Mouse (Mus musculus) hindbrain, embryonic 12.5 days (tissue): Measurements from ENCODE around the gene Rcl1. TPM values are rescaled to one million over a fixed set of nuclear protein-coding genes. Genes with fewer than 3 reads are reported as not detected.

ENCODE experiments used
- ATAC-seq: fragments of 200-750 bp; cut with Nextera tagmentation; 2 replicates; pipeline ENCODE4 v1.8.0; 2017; ENCODE audit warnings: moderate TSS enrichment; ENCODE audit not compliant: low FRiP score
- H3K27ac ChIP-seq: fragments of 300-500 bp; sonication (generic); 2 replicates; pipeline ENCODE4 v1.5.1; 2016; ENCODE audit warnings: mild to moderate bottlenecking
- H3K27me3 ChIP-seq: fragments of 300-500 bp; sonication (generic); 2 replicates; pipeline ENCODE4 v1.6.1; 2016; ENCODE audit warnings: mild to moderate bottlenecking
- H3K36me3 ChIP-seq: fragments of 300-500 bp; sonication (generic); 2 replicates; pipeline ENCODE4 v1.6.1; 2016; ENCODE audit warnings: mild to moderate bottlenecking
- H3K4me1 ChIP-seq: fragments of 300-500 bp; sonication (generic); 2 replicates; pipeline ENCODE4 v1.6.1; 2016
- H3K4me2 ChIP-seq: fragments of 300-500 bp; sonication (generic); replicated peaks from 2 replicates; pipeline ENCODE4 v1.6.1; 2016; ENCODE audit warnings: mild to moderate bottlenecking
- H3K4me3 ChIP-seq: fragments of 300-500 bp; sonication (generic); 2 replicates; pipeline ENCODE4 v1.5.1; 2016; ENCODE audit warnings: mild to moderate bottlenecking
- H3K9ac ChIP-seq: fragments of 300-500 bp; sonication (generic); 2 replicates; pipeline ENCODE4 v1.6.1; 2016; ENCODE audit warnings: mild to moderate bottlenecking, moderate library complexity
- H3K9me3 ChIP-seq: fragments of 300-500 bp; sonication (generic); replicated peaks from 2 replicates; pipeline ENCODE4 v1.6.1; 2016; ENCODE audit warnings: mild to moderate bottlenecking
- WGBS: fragments of 180-500 bp; shearing (Covaris S2); methylation state at CpG from one replicate; pipeline ENCODE4 v1.1.7; 2016; 5-methylcytosine and 5-hydroxymethylcytosine counted together
- polyA plus RNA-seq: library from polyadenylated mRNA; unstranded; fragments of >200 nt; fragmentation: Nextera tagmentation; extraction: Ambion mirVana; gene quantifications from 2 replicates; pipeline ENCODE4 v1.2.1, GENCODE M21; 2016

Gene Rcl1
- polyA plus RNA-seq, 1 experiment from 2014 or later: 33.0 TPM

DNA sequence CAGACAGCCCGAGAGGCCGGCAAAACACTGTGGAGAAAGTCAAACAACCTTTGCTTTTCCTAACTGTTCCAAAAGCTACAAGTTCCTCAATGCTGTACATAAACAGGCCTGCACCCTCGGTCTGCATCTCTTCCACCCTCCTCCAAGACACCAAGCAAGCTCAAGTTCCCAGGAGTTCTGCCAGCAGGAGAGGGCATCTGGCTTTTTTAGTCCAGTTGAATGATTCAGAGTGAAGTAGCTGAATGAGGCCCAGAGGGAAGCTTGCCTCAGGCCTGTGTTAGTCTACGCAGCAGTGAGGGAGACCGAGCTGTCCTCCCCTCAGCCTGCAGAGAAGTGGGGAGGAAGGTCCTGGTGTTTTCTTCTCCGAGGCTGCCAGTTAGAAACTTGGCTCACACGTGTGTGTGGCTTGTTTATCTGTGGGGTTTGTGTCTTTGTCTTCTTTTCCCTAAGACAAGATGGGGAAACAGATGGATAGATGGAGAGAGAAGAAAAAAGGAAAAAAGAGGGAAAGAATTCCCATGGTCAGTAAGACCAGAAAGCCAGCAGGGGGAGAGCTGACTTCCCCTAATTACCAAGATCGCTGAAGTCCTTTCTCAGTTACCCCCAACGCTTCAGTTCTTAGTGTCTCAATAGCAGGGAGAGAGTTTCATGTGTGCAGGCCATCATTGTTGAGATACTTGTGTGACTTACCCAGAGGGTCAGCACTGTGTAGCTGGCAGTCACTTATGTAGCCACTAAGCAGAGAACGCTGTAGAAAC lies 38.7 kb downstream of the Rcl1 start:
- Histone ChIP-seq H3K36me3 (peaks cover 26% of the 10 kb centered on the region), H3K4me3 (no peak overlapping the region), H3K4me2 (no peak overlapping the region), H3K9me3 (no peaks in the 10 kb centered on the region), H3K27ac (no peak overlapping the region), H3K27me3 (no peaks in the 10 kb centered on the region), H3K4me1 (peaks cover 3% of the 10 kb centered on the region; the same call in 1 of the 2 replicates), H3K9ac (no peak overlapping the region)
- ATAC-seq: no peak
- 82% methylated on average over 10 of the region's 10 CpGs for WGBS

DNA sequence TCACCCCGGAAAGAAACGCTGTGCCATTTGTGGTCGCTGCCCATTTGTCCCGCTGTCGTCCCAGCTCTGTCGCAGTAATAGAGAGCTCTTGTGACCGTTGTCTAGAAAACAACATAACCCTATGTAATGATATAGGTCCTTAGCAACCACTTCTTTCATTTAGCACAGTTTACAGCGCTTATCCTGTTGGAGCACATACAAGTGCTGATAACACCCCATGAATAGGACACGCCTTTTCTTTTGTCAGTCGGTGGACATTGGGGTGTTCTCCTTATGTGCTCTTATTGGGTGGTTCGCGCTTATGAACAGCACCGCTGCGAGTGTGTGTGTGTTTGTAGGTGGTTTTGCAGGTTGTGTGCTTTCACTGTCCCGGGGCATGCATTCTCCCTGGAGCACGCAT lies 39.8 kb downstream of the Rcl1 start:
- ATAC-seq: no peak
- Histone ChIP-seq H3K36me3 (peaks cover 18% of the 10 kb centered on the region), H3K27ac (no peak overlapping the region), H3K9ac (no peak overlapping the region), H3K4me1 (peaks cover 3% of the 10 kb centered on the region; the same call in 1 of the 2 replicates), H3K9me3 (no peaks in the 10 kb centered on the region), H3K27me3 (no peaks in the 10 kb centered on the region), H3K4me3 (no peak overlapping the region), H3K4me2 (no peak overlapping the region)
- WGBS: 94% methylated on average over 16 of the region's 16 CpGs

DNA sequence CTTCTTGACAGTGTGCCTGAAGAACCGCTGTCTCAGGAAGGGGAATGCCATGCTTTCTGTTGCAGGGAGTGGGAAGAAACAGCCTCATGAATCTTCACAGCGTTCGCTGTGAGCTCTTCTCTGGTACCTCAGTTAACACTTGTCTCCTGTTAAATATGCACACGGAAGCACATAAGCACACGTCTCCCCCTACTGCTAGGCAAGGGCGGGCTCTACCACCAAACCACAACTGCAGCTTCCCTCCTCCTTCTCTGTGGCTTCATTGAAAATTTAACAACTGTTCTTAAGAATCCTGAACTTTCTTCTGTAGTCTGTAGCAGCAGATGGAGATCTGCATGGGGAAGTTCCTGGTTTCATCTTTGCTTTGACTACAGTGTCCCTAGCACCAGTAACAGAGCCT lies 41.1 kb downstream of the Rcl1 start:
- peaks cover 18% of the 10 kb centered on the region for H3K36me3 ChIP-seq
- no peaks in the 10 kb centered on the region for H3K27me3 ChIP-seq
- no peak overlapping the region for H3K27ac ChIP-seq
- no peaks in the 10 kb centered on the region for H3K9me3 ChIP-seq
- H3K4me2 ChIP-seq: no peak overlapping the region
- no peak overlapping the region for H3K9ac ChIP-seq
- H3K4me1 ChIP-seq: peaks cover 3% of the 10 kb centered on the region; the same call in 1 of the 2 replicates
- H3K4me3 ChIP-seq: no peak overlapping the region
- ATAC-seq: no peak
- WGBS: 89% methylated on average over 6 of the region's 6 CpGs

DNA sequence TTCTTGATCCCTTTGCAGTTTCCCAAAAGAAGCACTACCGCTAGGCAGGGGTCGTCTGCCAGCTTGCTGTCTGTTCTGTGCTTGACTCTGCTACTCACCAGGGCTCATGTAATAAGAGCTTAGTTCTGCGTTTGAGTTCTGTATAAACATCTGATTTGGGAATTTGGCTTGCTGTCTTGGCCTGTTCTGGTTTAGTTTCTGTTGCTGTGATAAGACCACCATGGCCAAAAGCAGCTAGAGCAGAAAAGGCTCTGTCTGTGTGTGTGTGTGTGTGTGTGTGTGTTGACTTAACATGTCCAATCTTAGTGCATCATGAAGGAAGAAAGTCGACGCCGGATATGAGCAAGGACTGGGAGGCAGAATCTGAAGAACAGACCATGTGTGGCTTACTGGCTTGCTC lies 44.2 kb downstream of the Rcl1 start:
- WGBS: 88% methylated on average over 6 of the region's 6 CpGs

DNA sequence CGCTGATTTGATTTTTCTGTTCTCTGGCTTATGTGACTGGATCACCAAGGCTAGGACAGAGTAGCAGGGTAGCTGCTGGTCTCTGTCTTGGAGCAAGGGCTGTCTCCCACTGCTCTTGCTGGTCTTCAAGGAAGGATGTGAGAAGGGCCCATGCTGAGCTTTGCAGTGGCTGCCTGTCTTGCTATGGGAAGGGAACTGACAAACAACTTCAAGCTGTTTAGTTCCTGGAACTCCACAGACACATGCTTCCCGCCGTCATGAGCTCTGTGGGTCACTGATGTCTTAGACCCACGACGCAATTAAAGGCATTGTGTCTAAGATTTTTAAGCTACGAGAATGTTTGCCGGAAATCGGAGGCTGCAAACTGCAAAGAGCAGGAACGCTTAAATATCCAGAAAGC lies 45.6 kb downstream of the Rcl1 start:
- no peak for ATAC-seq

More for the DNA sequence above, 44.2 kb downstream of the Rcl1 start:
- no peaks in the 10 kb centered on the region for H3K9me3 ChIP-seq
- H3K4me2 ChIP-seq: no peak overlapping the region
- H3K4me3 ChIP-seq: no peak overlapping the region
- peaks cover 13% of the 10 kb centered on the region for H3K36me3 ChIP-seq
- no peak overlapping the region for H3K9ac ChIP-seq
- no peaks in the 10 kb centered on the region for H3K4me1 ChIP-seq
- ATAC-seq: no peak
- no peak overlapping the region for H3K27ac ChIP-seq
- H3K27me3 ChIP-seq: no peaks in the 10 kb centered on the region

DNA sequence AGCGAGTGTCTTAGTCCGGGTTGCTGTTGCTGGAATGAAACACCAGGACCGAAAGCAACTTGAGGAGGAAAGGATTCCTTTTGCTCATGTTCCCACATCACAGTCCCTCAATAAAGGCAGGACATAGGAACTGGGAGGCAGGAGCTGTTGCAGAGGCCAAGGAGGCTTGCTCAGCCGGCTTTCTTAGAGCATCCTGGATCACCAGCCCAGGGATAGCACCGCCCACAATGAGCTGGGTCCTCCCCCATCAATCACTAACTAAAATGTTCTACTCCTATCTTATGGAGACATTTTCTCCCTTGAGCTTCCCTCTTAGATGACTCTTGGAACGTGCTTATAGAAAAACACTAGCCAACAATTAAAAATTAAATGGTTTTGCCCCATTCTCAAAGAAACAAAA lies 48.4 kb downstream of the Rcl1 start:
- Histone ChIP-seq H3K36me3 (0 out of 2 replicates have a peak, but pooled peaks cover under 1% of the 10 kb centered on the region), H3K4me1 (no peaks in the 10 kb centered on the region), H3K9ac (no peak overlapping the region), H3K27ac (no peak overlapping the region), H3K27me3 (no peaks in the 10 kb centered on the region), H3K4me3 (no peak overlapping the region), H3K9me3 (no peaks in the 10 kb centered on the region), H3K4me2 (no peak overlapping the region)
- no peak for ATAC-seq
- WGBS: 63% methylated on average over 6 of the region's 6 CpGs

More for the DNA sequence above, 45.6 kb downstream of the Rcl1 start:
- Histone ChIP-seq H3K9me3 (no peaks in the 10 kb centered on the region), H3K36me3 (peaks cover 13% of the 10 kb centered on the region), H3K4me1 (no peaks in the 10 kb centered on the region), H3K4me2 (no peak overlapping the region), H3K27me3 (no peaks in the 10 kb centered on the region), H3K4me3 (no peak overlapping the region), H3K9ac (no peak overlapping the region), H3K27ac (no peak overlapping the region)
- 77% methylated on average over 9 of the region's 9 CpGs for WGBS

DNA sequence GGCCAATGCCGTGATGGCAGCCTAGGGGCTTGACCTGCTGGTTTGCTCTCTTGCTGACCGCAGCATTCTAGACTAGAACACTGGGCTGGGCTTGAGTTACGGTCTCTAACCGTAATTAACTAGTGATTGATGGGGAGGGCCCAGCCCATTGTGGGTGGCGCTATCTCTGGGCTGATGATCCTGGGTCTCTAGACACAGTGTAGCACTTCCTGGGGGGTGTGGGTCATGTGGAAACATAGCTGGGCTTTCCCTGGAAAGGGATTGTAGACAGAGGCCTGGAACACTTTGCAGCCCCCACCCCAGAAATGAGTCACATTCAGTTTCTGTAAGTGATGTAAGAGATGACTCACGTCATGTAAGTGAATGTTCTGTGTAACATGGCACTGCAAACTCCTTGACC lies 48.9 kb downstream of the Rcl1 start:
- Histone ChIP-seq H3K4me2 (no peak overlapping the region), H3K4me1 (no peaks in the 10 kb centered on the region), H3K4me3 (no peak overlapping the region), H3K9ac (no peak overlapping the region), H3K9me3 (no peaks in the 10 kb centered on the region), H3K36me3 (no peaks in the 10 kb centered on the region), H3K27me3 (no peaks in the 10 kb centered on the region), H3K27ac (no peak overlapping the region)
- 57% methylated on average over 6 of the region's 6 CpGs for WGBS
- ATAC-seq: no peak

DNA sequence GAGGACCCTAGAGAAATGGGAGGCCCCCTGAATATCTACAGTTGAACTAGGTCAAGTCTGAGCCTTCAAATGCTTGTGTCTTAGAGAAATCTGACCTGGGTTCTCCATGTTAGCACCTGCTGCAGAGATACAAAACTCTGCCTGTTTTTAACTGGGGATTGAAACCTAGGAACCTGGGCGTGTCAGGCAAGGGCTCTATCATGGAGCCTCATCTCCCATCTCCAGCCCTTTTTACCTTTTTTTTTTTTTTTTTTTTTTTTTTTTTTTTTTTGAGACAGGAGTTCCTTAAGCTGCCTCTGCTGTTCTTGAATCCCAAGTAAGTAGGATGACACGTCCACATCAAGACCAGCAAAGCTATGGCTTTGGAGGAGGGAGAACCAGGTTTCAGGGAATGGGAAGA lies 50.3 kb downstream of the Rcl1 start:
- WGBS: 88% methylated on average over 2 of the region's 2 CpGs
- no peak for ATAC-seq

DNA sequence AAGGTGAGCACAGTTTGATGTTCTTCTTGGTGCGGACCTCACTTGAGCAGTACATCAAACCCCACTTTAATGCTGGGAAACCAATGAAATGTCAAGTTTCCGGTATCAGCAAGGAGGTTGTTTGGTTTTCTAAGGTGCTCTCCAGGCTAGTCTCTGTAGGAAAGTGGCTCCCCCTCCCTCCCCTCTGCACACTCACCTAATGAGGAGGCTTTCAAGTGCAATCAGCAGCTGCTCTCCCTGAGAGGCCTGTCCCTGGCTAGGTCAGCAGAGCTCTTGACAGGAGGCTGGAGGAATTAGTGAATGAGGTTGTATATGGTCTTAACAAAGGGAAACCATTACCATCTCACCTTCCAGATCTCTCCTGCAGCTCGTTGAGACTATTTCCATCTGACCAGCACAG lies 54.4 kb downstream of the Rcl1 start:
- no peaks in the 10 kb centered on the region for H3K9me3 ChIP-seq
- ATAC-seq: no peak
- H3K4me3 ChIP-seq: no peak overlapping the region
- H3K36me3 ChIP-seq: no peaks in the 10 kb centered on the region
- no peak overlapping the region for H3K9ac ChIP-seq
- H3K27me3 ChIP-seq: no peaks in the 10 kb centered on the region
- H3K4me1 ChIP-seq: no peaks in the 10 kb centered on the region
- H3K27ac ChIP-seq: no peak overlapping the region
- no peak overlapping the region for H3K4me2 ChIP-seq
- 81% methylated on average over 3 of the region's 3 CpGs for WGBS

More for the DNA sequence above, 50.3 kb downstream of the Rcl1 start:
- Histone ChIP-seq H3K4me1 (no peaks in the 10 kb centered on the region), H3K36me3 (no peaks in the 10 kb centered on the region), H3K27me3 (no peaks in the 10 kb centered on the region), H3K9me3 (no peaks in the 10 kb centered on the region), H3K27ac (no peak overlapping the region), H3K4me2 (no peak overlapping the region), H3K9ac (no peak overlapping the region), H3K4me3 (no peak overlapping the region)

DNA sequence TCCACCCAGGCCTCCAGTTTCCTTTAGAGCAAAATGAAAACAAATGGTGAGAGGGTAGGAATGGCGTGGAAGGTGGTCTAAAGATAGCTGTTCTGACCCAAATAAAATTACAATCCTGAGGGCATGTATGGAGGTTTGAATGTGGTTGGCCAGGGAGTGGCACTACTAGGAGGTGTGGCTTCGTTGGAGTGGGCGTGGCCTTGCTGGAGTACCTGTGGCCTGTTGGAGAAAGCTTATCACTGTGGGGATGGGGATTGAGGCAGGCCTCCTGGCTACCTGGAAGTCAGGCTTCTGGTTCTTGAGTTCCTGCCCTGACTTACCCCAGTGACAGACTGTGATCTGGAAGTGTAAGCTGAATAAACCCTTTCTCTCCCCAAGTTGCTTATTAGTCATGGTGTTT lies 55.2 kb downstream of the Rcl1 start:
- no peaks in the 10 kb centered on the region for H3K4me1 ChIP-seq
- no peaks in the 10 kb centered on the region for H3K27me3 ChIP-seq
- WGBS: 60% methylated on average over 3 of the region's 3 CpGs
- H3K4me3 ChIP-seq: no peak overlapping the region
- H3K27ac ChIP-seq: no peak overlapping the region
- H3K9ac ChIP-seq: no peak overlapping the region
- no peak for ATAC-seq
- H3K9me3 ChIP-seq: no peaks in the 10 kb centered on the region
- H3K36me3 ChIP-seq: no peaks in the 10 kb centered on the region
- no peak overlapping the region for H3K4me2 ChIP-seq

DNA sequence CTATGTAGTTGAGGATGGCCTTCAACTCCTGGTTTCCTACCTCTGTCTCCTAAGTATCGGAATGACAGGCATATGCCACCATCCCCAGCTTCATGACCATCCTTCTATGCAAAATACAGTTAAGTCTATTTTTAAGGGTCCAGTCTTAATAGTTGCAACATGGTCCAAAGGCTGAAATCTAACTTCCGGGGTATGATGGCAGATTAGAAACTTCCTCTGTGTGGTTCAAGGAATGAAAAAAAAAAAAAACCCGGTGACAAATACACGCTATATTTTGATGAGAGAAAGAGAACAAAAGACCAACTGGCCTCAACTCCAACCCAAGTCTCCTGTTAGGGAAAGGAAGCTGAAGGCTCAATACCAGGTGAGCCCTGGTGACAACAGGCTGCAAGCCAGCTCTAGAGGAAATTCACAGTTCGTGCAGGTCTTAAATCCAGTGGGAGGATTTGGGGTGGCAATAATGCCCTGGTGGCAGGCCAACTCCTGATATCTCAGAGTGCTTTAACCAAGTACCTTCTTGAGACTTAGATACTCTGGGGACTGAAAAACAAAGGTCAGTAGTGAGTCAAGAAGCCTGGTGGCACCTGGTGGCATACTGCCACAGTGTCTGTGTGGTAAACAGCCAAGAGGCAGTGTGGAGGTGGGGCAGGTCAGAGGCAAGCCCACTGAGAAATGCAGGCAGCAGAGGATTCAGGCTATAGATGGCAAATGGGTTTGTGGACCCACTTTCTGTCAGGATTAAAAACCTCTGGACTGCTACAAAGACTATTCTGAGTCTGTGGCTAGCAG lies 56.7 kb downstream of the Rcl1 start:
- Histone ChIP-seq H3K9ac (no peak overlapping the region), H3K36me3 (no peaks in the 10 kb centered on the region), H3K4me1 (no peaks in the 10 kb centered on the region), H3K9me3 (no peaks in the 10 kb centered on the region), H3K27ac (no peak overlapping the region), H3K27me3 (no peaks in the 10 kb centered on the region), H3K4me2 (no peak overlapping the region), H3K4me3 (no peak overlapping the region)
- ATAC-seq: no peak
- WGBS: 93% methylated on average over 5 of the region's 5 CpGs

DNA sequence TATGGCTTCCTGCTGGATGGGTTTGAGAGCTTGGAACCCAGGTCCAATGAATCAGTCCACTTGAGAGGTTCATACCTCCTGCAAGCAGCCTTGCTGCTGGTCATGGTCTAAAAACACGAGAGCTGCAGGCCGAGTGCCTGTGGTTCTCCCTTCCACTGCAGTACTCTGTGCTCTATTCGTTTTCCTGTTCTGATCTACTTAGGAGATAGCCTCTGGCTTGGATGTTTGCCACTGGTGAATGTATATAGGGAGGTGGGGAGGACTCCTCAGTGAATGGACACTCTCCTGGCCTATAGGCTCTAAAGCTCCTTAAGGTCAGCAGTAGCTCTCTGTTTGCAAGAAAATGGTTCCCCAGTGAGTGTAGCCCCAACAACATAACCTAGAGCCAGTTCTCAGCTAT lies 57.3 kb downstream of the Rcl1 start:
- Histone ChIP-seq H3K9me3 (no peaks in the 10 kb centered on the region), H3K9ac (no peak overlapping the region), H3K27me3 (no peaks in the 10 kb centered on the region), H3K4me2 (no peak overlapping the region), H3K4me3 (no peak overlapping the region), H3K27ac (no peak overlapping the region), H3K4me1 (no peaks in the 10 kb centered on the region), H3K36me3 (no peaks in the 10 kb centered on the region)
- no peak for ATAC-seq
- WGBS: 82% methylated on average over 3 of the region's 3 CpGs
